Mouse (Mus musculus) megakaryocyte, embryonic 14.5 days (primary cell): ENCODE data around the gene Rars2.

ENCODE experiments used
- FLI1 ChIP-seq: IDR thresholded peaks from 2 replicates; pipeline ENCODE4 v1.6.1; 2012; ENCODE audit warnings: low read length, inconsistent platforms, mixed read lengths
- GATA1 ChIP-seq: IDR thresholded peaks from 3 replicates; pipeline ENCODE4 v1.6.1; 2012; ENCODE audit warnings: mixed read lengths, low read length, inconsistent platforms, borderline replicate concordance

- TF ChIP-seq FLI1 (no peak), GATA1 (no peak)
These were observed 46.8 kb downstream of the Rars2 start for GRCm38 (mm10) chr4:34661514-34661913.
